In the genomic region with DNA sequence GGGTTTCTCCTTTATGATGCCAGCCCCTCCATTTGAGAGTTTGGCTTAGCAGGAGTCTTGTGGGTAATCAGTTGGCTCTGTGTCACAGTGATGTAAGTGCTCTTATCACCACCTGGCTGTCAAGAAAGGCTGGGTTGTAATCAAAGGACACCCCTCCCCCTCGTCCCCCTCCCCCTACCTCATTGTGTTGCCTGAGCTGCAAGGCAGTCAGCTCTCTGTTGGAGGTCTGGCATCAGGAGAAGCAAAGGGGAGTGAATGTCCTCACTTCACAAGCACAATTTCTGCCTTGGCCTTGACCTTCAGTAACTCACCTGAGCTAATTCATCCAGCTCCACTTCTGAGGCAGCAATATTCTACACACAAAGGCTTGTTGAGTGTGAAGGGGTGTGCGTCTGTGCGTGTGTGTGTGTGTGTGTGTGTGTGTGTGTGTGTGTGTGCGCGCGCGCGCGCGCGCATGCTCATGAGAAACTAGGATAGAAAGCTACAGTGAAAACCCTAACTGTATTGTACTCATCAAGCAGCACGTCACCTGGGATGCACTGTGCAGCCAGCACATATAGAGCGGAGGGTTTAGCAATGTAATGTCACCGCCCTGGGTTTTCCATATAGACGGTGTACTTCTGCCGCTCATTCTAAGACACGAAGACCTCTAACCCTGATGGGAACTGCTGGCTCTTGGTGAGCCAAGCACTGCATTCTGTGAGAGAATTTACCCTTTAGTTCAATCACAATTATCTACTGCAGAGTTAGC, we compare ENCODE assay signal across 12 mouse cellular contexts.
DNase-seq lines count a peak whose midpoint lies in the region; ATAC-seq and TF ChIP-seq lines count a peak whose summit lies in the region.
"Had no signal": no experiment of that assay in that cellular context is flagged by ENCODE, and none has a peak within 500 bp of the region (broad histone marks: within the 10 kb centered on the region; RNA-seq: fewer than 3 reads in every experiment).

No protein-coding gene starts in this region.

- in situ Hi-C loops in ES-E14 (cut with MboI; ENCODE audit: low sequenced_read_pairs in 2 of 2, unreplicated experiment in 2 of 2), result no loop called here

- ATAC-seq in hindbrain, embryonic 11.5 days (ENCODE audit: low FRiP score), result peak; percentile 53; the same call in 1 of the 2 replicates
- peak; percentile 84 for ATAC-seq in forebrain, embryonic 12.5 days (ENCODE audit: low FRiP score)
- ATAC-seq in midbrain, embryonic 12.5 days (ENCODE audit: low FRiP score, low read depth), result peak; percentile 41; the same call in 1 of the 2 replicates
- ATAC-seq in inflammation-experienced regulatory T-cells, adult 6 months, result no peak

- WGBS in hindbrain, embryonic 11.5 days, result 60% methylated on average over 17 of the region's 17 CpGs
- WGBS in hindbrain, embryonic 10.5 days, result 74% methylated on average over 17 of the region's 17 CpGs
- 68% methylated on average over 17 of the region's 17 CpGs for WGBS in forebrain, embryonic 12.5 days
- 72% methylated on average over 17 of the region's 17 CpGs for WGBS in midbrain, embryonic 12.5 days

- DNase-seq in hindbrain, embryonic 11.5 days (ENCODE audit: low spot score), result no peak
- DNase-seq in hindbrain, embryonic 10.5 days (ENCODE audit: low spot score), result no peak
- peak; percentile 53 for DNase-seq in ES-E14 (ENCODE audit: low read depth, low spot score)
- no peak for DNase-seq in layer of hippocampus, postnatal 14 days (ENCODE audit: low spot score in 2 of 2)
- no peak for DNase-seq in gastrocnemius, adult 2 months
- DNase-seq: heart, postnatal 14 days; kidney, postnatal 10 days had no signal

- no peaks in the 10 kb centered on the region for H3K27me3 ChIP-seq in hindbrain, embryonic 11.5 days (ENCODE audit: control insufficient read depth, insufficient read depth, low read length)
- H3K27me3 ChIP-seq in hindbrain, embryonic 10.5 days (ENCODE audit: insufficient read depth, poor library complexity, severe bottlenecking), result no peaks in the 10 kb centered on the region
- H3K27me3 ChIP-seq in forebrain, embryonic 12.5 days, result no peaks in the 10 kb centered on the region
- H3K27me3 ChIP-seq in midbrain, embryonic 12.5 days, result no peaks in the 10 kb centered on the region
- H3K27me3 ChIP-seq: lung, embryonic 15.5 days had no signal

- H3K9me3 ChIP-seq in hindbrain, embryonic 11.5 days (ENCODE audit: control insufficient read depth, low read length), result no peaks in the 10 kb centered on the region
- H3K9me3 ChIP-seq in hindbrain, embryonic 10.5 days, result no peaks in the 10 kb centered on the region
- H3K9me3 ChIP-seq in ES-E14 (ENCODE audit: control insufficient read depth, insufficient read depth, low read depth, low read length), result no peaks in the 10 kb centered on the region
- H3K9me3 ChIP-seq in forebrain, embryonic 12.5 days, result no peaks in the 10 kb centered on the region
- H3K9me3 ChIP-seq in midbrain, embryonic 12.5 days, result no peaks in the 10 kb centered on the region
- H3K9me3 ChIP-seq: lung, embryonic 15.5 days had no signal

- no peaks in the 10 kb centered on the region for H3K4me1 ChIP-seq in hindbrain, embryonic 11.5 days (replicated peaks; ENCODE audit: control insufficient read depth, insufficient read depth, low read length)
- peaks cover 33% of the 10 kb centered on the region for H3K4me1 ChIP-seq in hindbrain, embryonic 10.5 days (replicated peaks)
- peaks cover 5 to 16% of the 10 kb centered on the region in 2 experiments; a peak in 3 of 4 replicates for H3K4me1 ChIP-seq in ES-E14 (ENCODE audit: control insufficient read depth in 2 of 2, insufficient read depth in 2 of 2, low read length in 2 of 2, poor library complexity in 1 of 2)
- peaks cover 31% of the 10 kb centered on the region for H3K4me1 ChIP-seq in forebrain, embryonic 12.5 days
- H3K4me1 ChIP-seq in midbrain, embryonic 12.5 days, result peaks cover 23% of the 10 kb centered on the region

- H3K36me3 ChIP-seq in hindbrain, embryonic 11.5 days (ENCODE audit: control insufficient read depth, insufficient read depth, low read length), result no peaks in the 10 kb centered on the region
- no peaks in the 10 kb centered on the region for H3K36me3 ChIP-seq in hindbrain, embryonic 10.5 days
- no peaks in the 10 kb centered on the region for H3K36me3 ChIP-seq in ES-E14 (ENCODE audit: control insufficient read depth, insufficient read depth, low read length, poor library complexity, severe bottlenecking)
- H3K36me3 ChIP-seq in forebrain, embryonic 12.5 days (replicated peaks), result no peaks in the 10 kb centered on the region
- no peaks in the 10 kb centered on the region for H3K36me3 ChIP-seq in midbrain, embryonic 12.5 days
- H3K36me3 ChIP-seq: G1E; lung, embryonic 15.5 days had no signal

- H3K9ac ChIP-seq in hindbrain, embryonic 11.5 days (ENCODE audit: low read depth, low read length), result no peak overlapping the region
- no peak overlapping the region for H3K9ac ChIP-seq in ES-E14 (ENCODE audit: insufficient read depth, low read depth, low read length, poor library complexity, severe bottlenecking)
- H3K9ac ChIP-seq in forebrain, embryonic 12.5 days, result no peak overlapping the region
- H3K9ac ChIP-seq in midbrain, embryonic 12.5 days (replicated peaks), result no peak overlapping the region
- H3K9ac ChIP-seq: lung, embryonic 15.5 days had no signal

- H3K27ac ChIP-seq in hindbrain, embryonic 11.5 days (ENCODE audit: low read depth, low read length), result no peak overlapping the region
- no peak overlapping the region for H3K27ac ChIP-seq in hindbrain, embryonic 10.5 days
- no peak overlapping the region for H3K27ac ChIP-seq in ES-E14 (ENCODE audit: insufficient read depth, low read depth, low read length, poor library complexity, severe bottlenecking)
- peak overlapping the region; percentile 53; the same call in 1 of the 2 replicates for H3K27ac ChIP-seq in forebrain, embryonic 12.5 days
- peak overlapping the region; percentile 39; the same call in 1 of the 2 replicates for H3K27ac ChIP-seq in midbrain, embryonic 12.5 days (replicated peaks)
- H3K27ac ChIP-seq in gastrocnemius, adult 2 months, result no peak overlapping the region
- H3K27ac ChIP-seq: lung, embryonic 15.5 days had no signal

- intact Hi-C loops in gastrocnemius, adult 2 months (cut with DNase I), result no loop called here

- H3K4me3 ChIP-seq in hindbrain, embryonic 11.5 days (ENCODE audit: low read depth, low read length), result no peak overlapping the region
- H3K4me3 ChIP-seq in hindbrain, embryonic 10.5 days, result no peak overlapping the region
- H3K4me3 ChIP-seq in ES-E14 (ENCODE audit: insufficient read depth in 1 of 2, low read depth in 1 of 2, low read length in 2 of 2, poor library complexity in 1 of 2, severe bottlenecking in 1 of 2), result peak overlapping the region; percentile 19 to 22; a peak in 2 of 4 replicates
- H3K4me3 ChIP-seq in forebrain, embryonic 12.5 days (replicated peaks), result no peak overlapping the region
- no peak overlapping the region for H3K4me3 ChIP-seq in midbrain, embryonic 12.5 days
- H3K4me3 ChIP-seq in gastrocnemius, adult 2 months, result no peak overlapping the region
- H3K4me3 ChIP-seq: lung, embryonic 15.5 days had no signal

- TF ChIP-seq CTCF in gastrocnemius, adult 2 months (IDR thresholded peaks at IDR 0.05), result no peak

- H3K4me2 ChIP-seq in hindbrain, embryonic 11.5 days (replicated peaks; ENCODE audit: low read depth, low read length), result no peak overlapping the region
- no peak overlapping the region for H3K4me2 ChIP-seq in forebrain, embryonic 12.5 days
- H3K4me2 ChIP-seq in midbrain, embryonic 12.5 days (replicated peaks), result no peak overlapping the region
- H3K4me2 ChIP-seq: lung, embryonic 15.5 days had no signal

TF ChIP-seq in ES-E14, 5 proteins besides CTCF, POLR2A, EP300 and RAD21:
- TF ChIP-seq MAFK (IDR thresholded peaks at IDR 0.05; ENCODE audit: insufficient read depth, low read depth, low read length) (no peak), HCFC1 (IDR thresholded peaks at IDR 0.05; ENCODE audit: borderline replicate concordance, insufficient read depth, low read length) (no peak), ZNF384 (IDR thresholded peaks at IDR 0.05; ENCODE audit: low read depth, low read length) (no peak), ZC3H11A (IDR thresholded peaks at IDR 0.05; ENCODE audit: borderline replicate concordance, low read depth, low read length) (no peak), CHD2 (IDR thresholded peaks at IDR 0.05; ENCODE audit: low read depth, low read length) (no peak)

Comparison
In these comparisons a context has a peak if more than half of its experiments do, and no peak if none do; other contexts are left out.
1. H3K27ac ChIP-seq: peak in forebrain, embryonic 12.5 days (single experiment) and midbrain, embryonic 12.5 days (single experiment); none in hindbrain, embryonic 11.5 days (single experiment), hindbrain, embryonic 10.5 days (single experiment), ES-E14 (single experiment) and gastrocnemius, adult 2 months (single experiment).
2. H3K4me3 ChIP-seq: peak in ES-E14 (2 of 2); none in hindbrain, embryonic 11.5 days (single experiment), hindbrain, embryonic 10.5 days (single experiment), forebrain, embryonic 12.5 days (single experiment), midbrain, embryonic 12.5 days (single experiment) and gastrocnemius, adult 2 months (single experiment).